Mouse (Mus musculus): ENCODE data around the gene Parp3. TPM values are rescaled to one million over a fixed set of nuclear protein-coding genes. Genes with fewer than 3 reads are reported as not detected.

Parp3 gene
- polyA plus RNA-seq, 1 experiment from 2014 or later, result 0.41 TPM

- Histone ChIP-seq H3K4me1 (peaks cover 61% of the 10 kb centered on the region), H3K9ac (replicated peaks) (peak overlapping the region; percentile 88), H3K9me3 (no peaks in the 10 kb centered on the region), H3K36me3 (no peaks in the 10 kb centered on the region), H3K4me2 (replicated peaks) (peak overlapping the region; percentile 96), H3K27me3 (no peaks in the 10 kb centered on the region), H3K27ac (replicated peaks) (peak overlapping the region; percentile 93), H3K4me3 (peak overlapping the region; percentile 77)
- under 1% methylated on average over 19 of the region's 20 CpGs for WGBS
- ATAC-seq (replicated peaks), result peak; percentile 11
These were observed 22.5 kb downstream of the Parp3 start for GRCm38 (mm10) chr9:106454071-106454761.

GRCm38 (mm10) chr9:106453271-106454070 lies 23.3 kb downstream of the Parp3 start, which contains the start of gene Pcbp4:
Gene Pcbp4, plus strand, starts transcription at chr9:106453291.
- peak; percentile 72 for ATAC-seq (replicated peaks)
- 1% methylated on average over 51 of the region's 74 CpGs for WGBS
- peaks cover 63% of the 10 kb centered on the region for H3K4me1 ChIP-seq

DNA sequence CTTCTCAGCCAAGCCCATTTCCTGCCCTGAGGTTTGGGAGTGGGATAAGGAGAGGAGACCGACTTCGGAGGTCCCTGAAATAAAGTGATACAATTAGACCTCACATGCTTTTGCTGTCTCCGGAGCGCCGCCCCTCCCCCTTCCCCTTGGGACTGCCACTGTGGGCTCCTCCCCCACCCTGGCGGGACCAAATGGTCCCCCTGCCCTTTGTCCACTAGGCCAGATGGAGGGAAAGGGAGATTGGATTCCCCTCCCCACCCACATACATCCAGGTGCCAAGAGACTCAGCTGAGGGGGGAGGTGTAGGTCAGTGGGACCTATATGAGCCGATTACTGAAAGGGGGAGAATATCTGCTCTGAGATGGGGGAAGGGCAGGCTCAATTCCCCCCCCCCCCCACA lies 23.9 kb downstream of the Parp3 start:
- Histone ChIP-seq H3K27ac (replicated peaks) (peak overlapping the region; percentile 93), H3K9me3 (no peaks in the 10 kb centered on the region), H3K36me3 (no peaks in the 10 kb centered on the region), H3K4me1 (peaks cover 63% of the 10 kb centered on the region), H3K4me3 (peak overlapping the region; percentile 77), H3K27me3 (no peaks in the 10 kb centered on the region), H3K4me2 (replicated peaks) (peak overlapping the region; percentile 96), H3K9ac (replicated peaks) (peak overlapping the region; percentile 88)
- WGBS, result 4% methylated on average over 6 of the region's 7 CpGs
- no peak for ATAC-seq (replicated peaks)

More at GRCm38 (mm10) chr9:106453271-106454070, 23.3 kb downstream of the Parp3 start, which contains the start of gene Pcbp4:
- Histone ChIP-seq H3K9ac (replicated peaks) (peak within 1 kb of the TSS; percentile 88), H3K4me3 (peak within 1 kb of the TSS; percentile 77), H3K4me2 (replicated peaks) (peak within 1 kb of the TSS; percentile 96), H3K27ac (replicated peaks) (peak within 1 kb of the TSS; percentile 93), H3K27me3 (no peaks in the 10 kb centered on the region), H3K9me3 (no peaks in the 10 kb centered on the region), H3K36me3 (no peaks in the 10 kb centered on the region)

- Histone ChIP-seq H3K27ac (replicated peaks) (peak overlapping the region; percentile 93), H3K36me3 (no peaks in the 10 kb centered on the region), H3K4me2 (replicated peaks) (peak overlapping the region; percentile 96), H3K4me3 (peak overlapping the region; percentile 77), H3K9me3 (no peaks in the 10 kb centered on the region), H3K9ac (replicated peaks) (no peak overlapping the region), H3K27me3 (no peaks in the 10 kb centered on the region), H3K4me1 (peaks cover 62% of the 10 kb centered on the region)
- no peak for ATAC-seq (replicated peaks)
- 19% methylated on average over 6 of the region's 6 CpGs for WGBS
These were observed 24.4 kb downstream of the Parp3 start for GRCm38 (mm10) chr9:106452351-106452750.

DNA sequence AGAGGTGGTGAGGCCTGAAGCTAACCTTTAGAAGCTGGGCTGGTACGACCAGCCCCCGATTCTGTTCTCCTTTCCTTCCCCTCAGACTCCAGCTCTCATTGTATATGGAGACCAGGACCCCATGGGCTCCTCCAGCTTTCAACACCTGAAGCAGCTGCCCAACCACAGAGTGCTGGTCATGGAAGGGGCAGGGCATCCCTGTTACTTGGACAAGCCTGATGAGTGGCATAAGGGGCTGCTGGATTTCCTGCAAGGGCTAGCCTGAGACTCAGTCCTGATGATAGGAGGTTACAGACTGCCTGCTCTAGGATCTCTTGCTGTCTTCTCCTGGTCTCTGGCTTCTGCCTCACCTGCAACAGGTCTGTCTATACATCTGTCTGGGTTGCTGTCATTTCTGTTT lies 24.9 kb downstream of the Parp3 start:
- ATAC-seq (replicated peaks), result no peak
- WGBS, result 62% methylated on average over 2 of the region's 2 CpGs
- no peaks in the 10 kb centered on the region for H3K36me3 ChIP-seq
- H3K4me3 ChIP-seq, result no peak overlapping the region
- H3K27me3 ChIP-seq, result no peaks in the 10 kb centered on the region
- no peak overlapping the region for H3K27ac ChIP-seq (replicated peaks)
- H3K4me1 ChIP-seq, result peaks cover 62% of the 10 kb centered on the region
- H3K9ac ChIP-seq (replicated peaks), result no peak overlapping the region
- H3K9me3 ChIP-seq, result no peaks in the 10 kb centered on the region
- H3K4me2 ChIP-seq (replicated peaks), result no peak overlapping the region

DNA sequence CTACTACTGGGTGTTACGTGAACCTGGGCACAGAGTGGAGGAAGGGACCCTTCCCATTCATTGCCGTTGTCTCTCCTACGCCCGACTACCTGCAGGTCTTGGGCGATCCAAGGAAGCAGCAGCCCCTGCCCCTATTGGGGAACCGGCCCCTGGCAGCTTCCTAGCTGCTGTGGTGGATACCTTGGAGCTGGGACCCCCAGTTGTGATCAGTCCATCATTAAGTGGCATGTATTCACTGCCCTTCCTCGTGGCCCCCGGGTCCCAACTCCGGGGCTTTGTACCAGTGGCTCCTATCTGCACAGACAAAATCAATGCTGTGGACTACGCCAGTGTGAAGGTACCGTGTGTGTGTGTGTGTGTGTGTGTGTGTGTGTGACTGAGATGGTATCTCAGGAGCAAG lies 25.5 kb downstream of the Parp3 start:
- ATAC-seq (replicated peaks), result no peak
- Histone ChIP-seq H3K4me1 (peaks cover 62% of the 10 kb centered on the region), H3K27ac (replicated peaks) (no peak overlapping the region), H3K36me3 (no peaks in the 10 kb centered on the region), H3K9me3 (no peaks in the 10 kb centered on the region), H3K9ac (replicated peaks) (no peak overlapping the region), H3K4me3 (no peak overlapping the region), H3K27me3 (no peaks in the 10 kb centered on the region), H3K4me2 (replicated peaks) (no peak overlapping the region)
- WGBS, result 77% methylated on average over 11 of the region's 11 CpGs

DNA sequence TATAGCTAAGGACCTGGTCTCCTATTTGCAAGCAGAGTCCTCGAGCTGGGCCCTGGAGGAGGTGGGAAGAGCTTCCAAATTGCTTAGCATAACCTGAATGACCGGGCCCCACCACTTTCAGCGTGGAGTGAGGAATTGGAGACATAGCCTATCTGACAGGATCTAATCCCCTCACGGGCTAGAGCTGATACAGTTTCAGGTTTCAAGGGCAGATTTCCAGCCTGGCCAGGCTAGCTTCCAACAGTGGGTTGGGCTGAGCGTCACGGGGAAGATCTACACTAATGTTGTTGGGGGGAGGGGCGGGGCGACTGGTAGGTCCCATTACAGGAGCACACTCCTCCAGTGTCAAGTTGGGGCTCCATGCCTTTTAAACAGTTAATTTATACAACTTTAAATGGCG lies 26.1 kb downstream of the Parp3 start:
- WGBS, result 21% methylated on average over 9 of the region's 9 CpGs
- no peaks in the 10 kb centered on the region for H3K27me3 ChIP-seq
- no peak overlapping the region for H3K4me3 ChIP-seq
- ATAC-seq (replicated peaks), result no peak
- no peaks in the 10 kb centered on the region for H3K36me3 ChIP-seq
- no peak overlapping the region for H3K27ac ChIP-seq (replicated peaks)
- H3K4me2 ChIP-seq (replicated peaks), result no peak overlapping the region
- H3K9me3 ChIP-seq, result no peaks in the 10 kb centered on the region
- H3K4me1 ChIP-seq, result peaks cover 58% of the 10 kb centered on the region
- H3K9ac ChIP-seq (replicated peaks), result no peak overlapping the region

GRCm38 (mm10) chr9:106449947-106450346 lies 26.8 kb downstream of the Parp3 start:
- no peaks in the 10 kb centered on the region for H3K36me3 ChIP-seq
- H3K27ac ChIP-seq (replicated peaks), result no peak overlapping the region
- no peak for ATAC-seq (replicated peaks)
- WGBS, result 93% methylated on average over 8 of the region's 8 CpGs
- H3K4me2 ChIP-seq (replicated peaks), result no peak overlapping the region
- H3K9me3 ChIP-seq, result no peaks in the 10 kb centered on the region
- no peaks in the 10 kb centered on the region for H3K27me3 ChIP-seq
- H3K9ac ChIP-seq (replicated peaks), result no peak overlapping the region
- no peak overlapping the region for H3K4me3 ChIP-seq
- peaks cover 51% of the 10 kb centered on the region for H3K4me1 ChIP-seq

DNA sequence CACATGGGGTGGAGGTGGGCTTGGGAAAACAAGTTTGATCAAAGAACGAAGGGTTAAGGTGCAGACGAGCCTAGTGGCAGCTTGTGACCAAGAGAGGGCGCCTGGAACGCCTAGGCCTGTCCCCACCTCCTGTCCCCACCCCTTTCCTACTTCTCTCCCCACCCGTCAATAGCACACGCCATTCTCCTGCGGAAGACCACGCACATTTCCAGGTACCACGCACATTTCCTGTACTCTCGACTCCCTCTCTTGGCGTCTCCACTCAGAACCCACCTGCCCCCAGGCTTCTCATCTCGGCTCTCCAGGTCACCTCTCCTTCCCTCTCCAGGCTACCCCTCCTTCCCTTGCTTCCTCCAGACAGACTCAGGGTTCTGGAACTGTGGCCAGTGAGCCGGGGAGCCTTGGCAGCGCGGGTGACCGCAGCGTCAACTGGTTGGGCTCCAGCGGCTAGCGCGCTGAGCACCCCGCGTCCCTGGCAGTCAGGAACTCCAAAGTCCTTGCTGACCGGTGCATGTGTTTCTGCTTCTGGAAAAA lies 28.2 kb downstream of the Parp3 start:
- ATAC-seq (replicated peaks), result peak; percentile 65
- peak overlapping the region; percentile 54; the same call in 1 of the 2 replicates for H3K27ac ChIP-seq (replicated peaks)
- peak overlapping the region; percentile 48 for H3K9ac ChIP-seq (replicated peaks)
- peaks cover 47% of the 10 kb centered on the region for H3K4me1 ChIP-seq
- H3K4me2 ChIP-seq (replicated peaks), result peak overlapping the region; percentile 68
- no peaks in the 10 kb centered on the region for H3K9me3 ChIP-seq
- H3K27me3 ChIP-seq, result no peaks in the 10 kb centered on the region
- H3K36me3 ChIP-seq, result no peaks in the 10 kb centered on the region
- WGBS, result 1% methylated on average over 23 of the region's 23 CpGs
- H3K4me3 ChIP-seq, result peak overlapping the region; percentile 39

DNA sequence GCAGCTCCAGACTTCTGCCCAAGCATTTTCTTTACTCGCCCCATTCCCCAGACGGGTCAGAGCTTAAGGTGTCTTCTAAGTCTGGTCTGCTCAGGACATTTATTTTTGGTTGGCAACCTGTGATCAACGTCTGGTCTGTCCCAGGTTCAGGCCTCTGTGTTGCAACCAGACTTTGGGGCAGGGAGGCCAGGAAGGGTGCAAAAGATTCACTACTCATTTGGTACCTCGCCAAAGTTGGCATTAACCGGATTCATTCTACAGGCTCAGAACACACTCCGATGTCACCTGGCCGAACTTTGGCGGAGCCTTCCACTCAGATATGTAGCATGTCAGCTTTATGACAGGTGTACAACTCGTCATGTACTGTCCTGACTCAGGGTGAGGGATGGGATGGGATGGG lies 28.8 kb downstream of the Parp3 start:
- H3K9me3 ChIP-seq, result no peaks in the 10 kb centered on the region
- peak overlapping the region; percentile 47 for H3K4me3 ChIP-seq
- H3K27ac ChIP-seq (replicated peaks), result peak overlapping the region; percentile 31
- H3K36me3 ChIP-seq, result no peaks in the 10 kb centered on the region
- peak overlapping the region; percentile 56; the same call in 1 of the 2 replicates for H3K9ac ChIP-seq (replicated peaks)
- H3K4me2 ChIP-seq (replicated peaks), result peak overlapping the region; percentile 68
- peaks cover 44% of the 10 kb centered on the region for H3K4me1 ChIP-seq
- ATAC-seq (replicated peaks), result no peak
- H3K27me3 ChIP-seq, result no peaks in the 10 kb centered on the region
- WGBS, result 41% methylated on average over 9 of the region's 9 CpGs

GRCm38 (mm10) chr9:106447348-106447747 lies 29.4 kb downstream of the Parp3 start, which contains the start of the genes Abhd14b and Abhd14a:
Gene Abhd14b, plus strand, starts transcription at chr9:106447459.
Gene Abhd14a, minus strand, starts transcription at chr9:106447678.
- Histone ChIP-seq H3K27me3 (no peaks in the 10 kb centered on the region), H3K4me1 (peaks cover 38% of the 10 kb centered on the region), H3K4me3 (peak within 1 kb of the TSS; percentile 47), H3K9ac (replicated peaks) (peak within 1 kb of the TSS; percentile 56), H3K27ac (replicated peaks) (peak within 1 kb of the TSS; percentile 54), H3K9me3 (no peaks in the 10 kb centered on the region), H3K4me2 (replicated peaks) (peak within 1 kb of the TSS; percentile 68), H3K36me3 (no peaks in the 10 kb centered on the region)
- ATAC-seq (replicated peaks), result peak; percentile 85
- 0% methylated on average over 24 of the region's 24 CpGs for WGBS

- H3K9ac ChIP-seq (replicated peaks), result no peak overlapping the region
- no peak overlapping the region for H3K4me3 ChIP-seq
- H3K36me3 ChIP-seq, result no peaks in the 10 kb centered on the region
- no peaks in the 10 kb centered on the region for H3K27me3 ChIP-seq
- 87% methylated on average over 4 of the region's 4 CpGs for WGBS
- no peaks in the 10 kb centered on the region for H3K9me3 ChIP-seq
- H3K4me2 ChIP-seq (replicated peaks), result no peak overlapping the region
- H3K4me1 ChIP-seq, result peaks cover 29% of the 10 kb centered on the region
- no peak overlapping the region for H3K27ac ChIP-seq (replicated peaks)
- no peak for ATAC-seq (replicated peaks)
These were observed 31.9 kb downstream of the Parp3 start for GRCm38 (mm10) chr9:106444836-106445235.
